Mouse (Mus musculus): ENCODE results near the gene Rras.

DNA sequence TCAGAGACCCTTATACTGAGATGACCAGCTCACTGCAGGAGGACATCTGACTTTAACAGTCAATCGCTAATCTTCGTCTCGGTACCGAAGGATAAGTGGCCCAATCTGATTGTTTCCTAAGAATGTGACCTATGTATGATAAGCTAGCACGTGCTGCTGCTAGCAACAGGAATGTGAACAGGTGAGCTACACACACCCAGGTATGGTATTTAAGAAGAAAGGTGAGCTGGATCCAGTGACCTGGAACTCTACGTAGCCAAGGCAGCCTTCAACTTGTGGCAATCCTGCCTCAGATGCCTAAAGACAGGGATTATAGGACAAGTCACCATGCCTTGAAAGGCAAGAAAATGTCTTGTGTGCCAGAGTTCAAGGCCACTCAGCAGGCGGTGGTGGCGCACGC is 20.6 kb downstream of the Rras start:
- TF ChIP-seq POLR2A (IDR thresholded peaks at IDR 0.05; ENCODE audit: control insufficient read depth in 1 of 2, insufficient read depth in 1 of 2, low read depth in 1 of 2, low read length in 2 of 2, poor library complexity in 1 of 2) (no peak), ZKSCAN1 (IDR thresholded peaks at IDR 0.05; ENCODE audit: low read depth, low read length) (no peak), CTCF (IDR thresholded peaks at IDR 0.05 in 2 of 3, conservative IDR thresholded peaks at IDR 0.05 in 1 of 3; ENCODE audit: control insufficient read depth in 1 of 3, insufficient read depth in 1 of 3, low read depth in 2 of 3, low read length in 3 of 3, poor library complexity in 1 of 3, severe bottlenecking in 1 of 3) (no peak), CHD1 (IDR thresholded peaks at IDR 0.05; ENCODE audit: low read depth, low read length) (no peak), USF1 (IDR thresholded peaks at IDR 0.05; ENCODE audit: low read depth, low read length) (no peak), SMC3 (IDR thresholded peaks at IDR 0.05; ENCODE audit: low read depth, low read length) (no peak), SIN3A (IDR thresholded peaks at IDR 0.05; ENCODE audit: low read length) (no peak), E2F4 (IDR thresholded peaks at IDR 0.05; ENCODE audit: borderline replicate concordance, low read depth, low read length) (no peak), UBTF (IDR thresholded peaks at IDR 0.05; ENCODE audit: borderline replicate concordance, insufficient read depth, low read depth, low read length) (no peak), MAX (IDR thresholded peaks at IDR 0.05; ENCODE audit: low read length) (no peak), EP300 (IDR thresholded peaks at IDR 0.05; ENCODE audit: low read depth in 1 of 2, low read length in 2 of 2) (no peak), ZMIZ1 (IDR thresholded peaks at IDR 0.05; ENCODE audit: low read depth, low read length) (no peak), NRF1 (IDR thresholded peaks at IDR 0.05; ENCODE audit: insufficient read depth, low read depth, low read length, poor library complexity, severe bottlenecking) (no peak)

All from MEL (cell line).